Mouse (Mus musculus) embryo, embryonic 10 days (tissue): ENCODE measurements around the gene Ces1a.

ENCODE experiments used
- DNase-seq: peaks from one replicate; pipeline ENCODE4 v3.0.0-alpha.2; 2015; ENCODE audit warnings: low spot score

Ces1a gene

GRCm38 (mm10) chr8:93048092-93048491 is at the start of gene Ces1a:
TSS of gene Ces1a (minus strand) at chr8:93048192.
- DNase-seq: no peak

DNA sequence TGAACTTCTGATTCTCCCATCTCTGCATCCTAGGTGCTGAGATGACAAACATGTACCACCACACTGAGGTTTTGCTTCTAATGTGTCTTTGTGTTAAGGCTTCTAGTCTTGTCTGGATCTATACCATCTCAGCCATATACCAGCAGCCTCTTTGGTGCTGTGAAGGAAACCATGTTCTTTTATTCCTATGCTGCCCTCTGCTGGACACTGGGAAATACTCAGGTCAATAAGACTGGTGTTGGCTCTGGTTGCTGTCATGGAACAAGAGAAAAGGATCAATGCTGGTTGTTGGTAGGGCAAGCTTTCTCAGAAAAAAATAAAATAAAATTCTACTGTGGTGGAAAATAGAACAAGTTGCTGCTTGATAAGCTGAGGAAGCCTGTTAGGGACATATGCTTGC is 47.4 kb upstream of the Ces1a start:
- peak; percentile 75 for DNase-seq

GRCm38 (mm10) chr8:93091324-93091723 is 43.3 kb upstream of the Ces1a start:
- DNase-seq: no peak

- peak; percentile 50 for DNase-seq
Observed at GRCm38 (mm10) chr8:93088686-93089122, 40.7 kb upstream of the Ces1a start.

- DNase-seq: peak; percentile 11
Observed at GRCm38 (mm10) chr8:93088193-93088592, 40.2 kb upstream of the Ces1a start.

GRCm38 (mm10) chr8:93079887-93080286 is 31.9 kb upstream of the Ces1a start, which contains the start of gene Ces1b:
TSS of gene Ces1b (minus strand) at chr8:93080017.
- DNase-seq: no peak

GRCm38 (mm10) chr8:93075251-93075650 is 27.3 kb upstream of the Ces1a start:
- no peak for DNase-seq

DNA sequence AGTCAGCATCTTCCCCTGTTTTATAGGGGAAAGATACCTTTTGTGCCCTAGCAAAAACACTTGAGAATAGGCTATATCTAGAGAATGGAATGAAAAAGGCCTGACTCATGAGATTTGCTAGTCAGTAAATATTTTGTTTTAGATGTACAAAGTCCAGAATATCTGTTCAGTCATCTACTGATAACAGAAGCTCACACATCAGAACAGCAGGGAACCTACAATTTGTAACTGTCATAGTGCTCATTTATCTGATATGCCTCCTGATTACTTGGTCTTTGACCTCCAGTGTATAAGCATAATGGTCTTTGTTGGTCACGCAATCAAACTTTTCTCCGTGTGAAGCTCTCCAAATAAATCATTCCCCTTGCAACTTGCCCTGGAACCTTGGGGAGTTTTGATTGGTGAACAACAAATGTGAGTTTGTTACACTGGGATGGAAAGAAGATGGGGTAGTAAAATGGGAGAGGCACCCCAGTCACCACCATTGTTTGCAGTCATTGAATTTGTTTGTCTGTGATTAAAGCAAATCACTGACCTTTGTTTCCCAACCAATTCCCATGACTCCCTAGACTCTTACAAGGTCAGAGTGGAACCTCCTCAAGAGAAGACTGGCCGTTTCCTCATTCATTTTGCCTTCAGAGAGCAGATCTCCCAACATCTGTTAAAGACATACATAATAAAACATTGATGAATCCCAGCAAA is 15.6 kb upstream of the Ces1a start:
- no peak for DNase-seq

DNA sequence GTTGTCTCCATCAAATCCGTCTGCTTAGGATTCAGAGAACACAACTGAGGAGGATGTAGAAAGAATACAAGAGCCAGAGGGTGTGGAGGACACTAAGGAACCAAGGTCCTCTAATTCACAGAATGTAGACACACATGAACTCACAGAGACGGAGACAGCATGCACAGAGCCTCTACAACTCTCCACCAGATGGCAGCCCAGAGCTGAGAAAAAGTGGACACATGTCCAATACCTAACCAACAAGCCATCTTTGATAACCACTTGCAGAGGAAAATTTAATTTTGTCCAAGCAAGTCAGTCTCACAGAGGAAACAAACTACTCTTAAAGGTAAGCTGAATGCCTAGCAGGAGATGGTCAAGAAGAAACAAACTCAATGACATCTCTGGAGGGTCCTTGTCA is 11.2 kb upstream of the Ces1a start:
- DNase-seq: peak; percentile 81

DNA sequence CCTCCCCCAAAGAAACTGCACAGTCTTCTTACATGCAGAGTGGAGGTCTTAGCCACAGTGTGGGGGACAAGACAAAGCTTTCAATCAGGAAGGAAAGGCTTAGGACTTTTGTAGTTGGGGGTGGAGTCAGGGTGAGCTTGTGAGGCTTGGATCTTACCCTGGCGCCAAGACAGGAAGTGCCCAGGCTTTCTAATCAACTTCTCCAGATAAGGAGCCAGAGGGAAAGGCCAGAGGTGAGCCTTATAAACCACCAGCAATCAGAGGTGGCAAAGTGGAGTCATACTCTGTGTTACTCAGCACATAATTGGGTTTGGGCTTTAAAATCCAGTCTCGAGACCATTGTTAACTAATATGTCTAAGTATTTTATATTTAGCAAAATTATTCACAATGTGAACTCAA is 7.2 kb upstream of the Ces1a start:
- DNase-seq: no peak

- peak; percentile 29 for DNase-seq
Observed at GRCm38 (mm10) chr8:93048510-93049416, 771 bp upstream of the Ces1a start.

- no peak for DNase-seq
Observed at GRCm38 (mm10) chr8:93043083-93043482, 4.9 kb downstream of the Ces1a start.

GRCm38 (mm10) chr8:93040776-93041567 is 7.0 kb downstream of the Ces1a start:
- no peak for DNase-seq

DNA sequence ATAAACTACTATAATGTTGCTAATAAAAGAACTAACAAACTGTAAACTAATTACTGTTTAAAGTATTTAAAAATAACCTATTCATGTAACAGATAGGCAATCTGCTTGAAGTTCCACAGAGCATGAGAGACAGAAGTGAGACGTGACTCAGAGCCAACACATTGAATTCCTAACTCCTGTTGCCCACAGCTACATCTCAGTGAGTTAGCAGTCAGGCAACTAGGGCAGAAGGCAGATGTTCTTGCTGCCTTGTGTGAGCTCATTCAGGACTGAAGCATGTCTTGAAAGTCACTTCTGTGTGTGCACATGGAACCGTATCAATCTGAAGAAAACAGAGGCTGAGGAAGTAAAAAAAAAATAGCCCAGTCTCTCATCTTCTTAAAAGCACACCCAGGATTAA is 7.7 kb downstream of the Ces1a start:
- DNase-seq: no peak

GRCm38 (mm10) chr8:93038831-93039230 is 9.2 kb downstream of the Ces1a start:
- no peak for DNase-seq

GRCm38 (mm10) chr8:93030664-93031063 is 17.3 kb downstream of the Ces1a start:
- DNase-seq: no peak

DNA sequence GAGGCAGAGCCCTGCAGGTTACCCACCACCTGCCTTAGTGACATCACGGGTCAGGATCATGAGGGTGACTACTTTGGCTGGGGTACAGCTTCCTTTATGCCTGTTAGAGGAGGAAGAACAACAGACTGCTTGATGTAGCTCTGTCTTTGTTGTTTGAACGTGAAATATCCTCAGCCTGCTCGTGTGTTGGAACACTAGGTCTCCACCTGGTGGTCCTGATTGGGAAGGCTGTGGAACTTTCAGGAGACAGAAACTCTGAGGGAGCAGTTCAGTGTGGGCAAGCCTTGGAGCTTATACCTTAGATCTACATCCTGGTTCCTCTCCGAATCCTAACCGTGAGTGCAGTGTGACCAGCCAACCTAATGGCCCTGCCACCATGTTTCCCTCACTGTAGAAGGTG is 26.3 kb downstream of the Ces1a start:
- DNase-seq: no peak

DNA sequence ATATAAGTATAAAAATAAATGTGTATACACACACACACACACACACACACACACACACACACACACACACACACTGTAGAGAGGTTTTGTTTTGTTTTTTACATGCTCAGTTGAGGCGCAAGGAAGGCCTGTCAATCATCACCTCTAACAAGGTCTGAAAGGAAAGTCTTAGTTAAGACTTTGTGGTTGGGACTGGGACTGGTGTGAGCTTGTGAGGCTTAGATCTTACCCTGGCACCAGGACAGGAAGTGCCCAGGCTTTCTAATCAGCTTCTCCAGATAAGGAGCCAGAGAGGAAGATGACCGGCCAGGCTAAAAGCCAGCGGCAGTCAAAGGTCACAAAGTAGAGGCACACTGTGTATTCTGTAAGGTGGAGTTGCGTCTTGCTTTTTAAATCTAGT is 33.7 kb downstream of the Ces1a start:
- no peak for DNase-seq

- peak; percentile 55 for DNase-seq
Observed at GRCm38 (mm10) chr8:93012226-93012625, 35.8 kb downstream of the Ces1a start.

GRCm38 (mm10) chr8:93011439-93011838 is 36.6 kb downstream of the Ces1a start:
- DNase-seq: peak; percentile 95

GRCm38 (mm10) chr8:93010286-93010685 is 37.7 kb downstream of the Ces1a start:
- peak; percentile 88 for DNase-seq

DNA sequence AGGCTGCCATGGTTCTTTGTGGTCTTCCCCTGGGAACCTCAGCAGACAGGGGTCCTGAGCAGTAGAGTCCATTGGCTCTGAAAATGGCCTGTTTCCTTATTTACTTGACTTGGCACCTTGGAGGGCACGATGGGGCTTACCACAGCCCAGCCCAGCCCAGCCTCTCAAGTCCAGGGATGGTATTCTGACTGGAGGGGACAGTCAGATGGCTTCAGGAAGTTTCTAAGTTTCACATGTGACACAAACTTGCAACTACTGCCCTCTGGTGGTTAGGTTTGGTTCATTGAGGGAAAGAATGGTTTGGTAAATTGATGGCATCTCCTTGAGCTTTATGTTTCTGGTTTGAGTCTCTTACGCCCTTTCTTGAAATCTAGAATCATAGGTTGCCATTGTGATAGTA is 49.4 kb downstream of the Ces1a start:
- peak; percentile 88 for DNase-seq
